Mouse (Mus musculus) induced T-regulatory cell, adult 2 months (primary cell): ENCODE results near the gene Gm17374.
"Not testable (repeated sequence)": the region's sequence is repeated elsewhere in the genome, so short reads cannot be mapped to it uniquely, and the experiment has no call there.

Source experiments
- DNase-seq: peaks from one replicate; pipeline ENCODE4 v3.0.0-alpha.2; 2012; ENCODE audit warnings: low read depth

Gene Gm17374

DNA sequence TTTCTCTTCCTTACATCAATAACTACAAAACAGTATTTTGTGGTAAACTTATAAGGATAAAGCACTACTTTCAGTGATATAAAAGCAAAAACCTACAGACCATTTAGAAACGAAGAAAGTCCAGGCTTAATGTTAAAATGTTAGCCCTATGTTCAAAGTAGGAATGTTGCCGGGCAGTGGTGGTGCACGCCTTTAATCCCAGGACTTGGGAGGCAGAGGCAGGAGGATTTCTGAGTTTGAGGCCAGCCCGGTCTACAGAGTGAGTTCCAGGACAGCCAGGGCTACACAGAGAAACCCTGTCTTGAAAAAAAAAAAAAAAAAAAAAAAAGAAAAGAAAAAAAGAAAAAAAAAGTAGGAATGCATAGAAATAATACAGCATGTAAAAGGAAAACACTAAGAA is at the start of gene Gm17374:
Gm17374 (plus strand) TSS at position 301 of the 400 bp plus-strand sequence.
- not testable (repeated sequence) for DNase-seq

- no peak for DNase-seq
Measured at GRCm38 (mm10) chr2:140104951-140105350, 46.9 kb upstream of the Gm17374 start.

DNA sequence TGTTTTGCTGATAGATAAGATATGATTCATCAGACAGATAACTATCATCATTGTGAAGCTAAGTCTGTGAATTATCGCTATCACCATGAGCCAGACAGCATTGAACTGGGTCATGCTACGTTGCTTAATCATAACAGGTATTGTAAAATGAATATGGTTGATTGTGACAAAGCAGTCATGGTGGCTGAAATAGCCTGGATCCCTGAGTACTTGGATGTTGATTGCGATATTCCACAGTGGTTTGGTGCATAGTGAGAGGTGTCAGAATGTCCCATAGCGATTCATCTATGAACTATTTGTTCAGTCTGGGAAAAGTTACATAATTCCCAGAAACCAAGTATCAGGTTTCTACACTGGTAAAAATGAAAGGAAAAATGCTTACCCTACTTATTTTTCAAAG is 44.2 kb upstream of the Gm17374 start:
- DNase-seq = no peak

DNA sequence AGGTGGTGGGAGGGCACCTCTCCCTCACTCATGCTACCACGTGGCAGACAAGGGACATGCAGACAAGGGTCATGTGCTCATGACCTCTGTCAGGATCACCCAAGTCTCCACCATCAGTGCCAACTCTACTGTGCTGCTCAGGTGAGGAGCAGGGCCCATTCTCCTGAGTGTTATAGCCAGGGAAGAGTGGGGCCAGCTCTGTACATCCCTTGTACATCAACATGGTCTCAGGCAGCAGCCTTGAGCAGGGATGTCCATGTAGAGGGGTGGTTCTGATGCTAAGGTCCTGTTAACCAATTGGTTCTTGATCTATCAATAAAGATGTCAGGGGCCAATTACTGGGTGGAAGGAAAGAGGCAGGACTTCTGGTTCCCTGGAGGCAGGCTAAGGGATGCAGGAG is 42.9 kb upstream of the Gm17374 start:
- DNase-seq = no peak

GRCm38 (mm10) chr2:140113851-140114250 is 38.0 kb upstream of the Gm17374 start:
- no peak for DNase-seq

GRCm38 (mm10) chr2:140125516-140125915 is 26.3 kb upstream of the Gm17374 start:
- peak; percentile 16 for DNase-seq

GRCm38 (mm10) chr2:140159186-140159730 is 7.4 kb downstream of the Gm17374 start:
- DNase-seq = peak; percentile 75

DNA sequence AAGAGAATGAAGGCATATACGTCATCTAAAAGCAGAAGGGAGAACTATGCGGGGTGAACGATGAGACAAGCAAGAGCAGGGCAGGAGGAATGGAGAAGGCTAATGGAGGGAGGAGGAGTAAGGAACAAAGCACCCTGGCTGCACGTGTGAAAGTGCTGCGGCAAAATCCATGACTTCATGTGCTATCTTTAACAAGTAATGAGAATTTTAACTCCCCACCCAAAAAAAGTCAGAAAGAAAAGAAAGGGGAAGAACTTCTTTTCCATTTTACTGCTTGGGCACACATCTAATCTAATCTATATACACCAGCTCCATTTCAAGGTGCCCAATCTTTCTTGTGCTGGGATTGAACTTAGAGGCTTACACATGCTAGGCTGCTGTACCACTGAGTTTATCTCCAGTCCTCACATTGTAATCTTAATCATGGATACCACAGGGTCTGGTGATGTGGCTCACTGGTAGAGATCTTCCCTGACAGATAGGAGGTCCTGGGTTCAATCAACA is 11.6 kb downstream of the Gm17374 start:
- DNase-seq = no peak

- peak; percentile 5 for DNase-seq
Measured at GRCm38 (mm10) chr2:140169057-140169456, 17.2 kb downstream of the Gm17374 start.

DNA sequence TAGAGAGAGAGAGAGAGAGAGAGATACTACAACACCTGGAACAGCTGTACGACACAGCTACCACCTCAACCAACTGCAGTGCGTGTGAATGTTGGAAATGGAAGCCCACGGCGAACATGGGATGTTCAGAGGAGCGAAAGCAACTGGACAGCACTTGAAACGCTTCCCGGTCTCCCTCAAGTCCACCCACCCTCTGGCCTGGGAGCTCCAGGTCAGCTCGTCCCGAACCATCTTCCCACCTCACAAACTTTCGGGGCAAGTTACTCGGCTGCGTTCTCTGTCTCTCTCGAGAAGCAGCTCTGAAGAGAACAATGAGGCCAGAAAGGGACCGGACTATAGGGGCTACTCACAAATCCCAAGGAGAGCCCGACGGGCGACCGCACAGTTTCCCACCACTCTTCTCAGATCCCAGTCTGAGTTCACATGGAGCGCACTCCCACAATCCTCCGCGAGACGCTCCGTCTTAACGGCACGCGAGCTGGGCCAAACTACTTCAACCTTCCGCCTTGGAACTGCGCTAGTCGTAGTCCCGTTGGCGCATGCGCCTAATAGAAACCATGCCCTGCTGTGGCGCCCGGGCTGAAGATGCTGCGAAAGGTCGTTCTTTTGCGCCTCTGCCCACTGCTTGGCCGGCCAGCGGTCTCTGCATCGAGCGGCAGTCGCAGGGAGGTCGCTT is 18.4 kb downstream of the Gm17374 start, which contains the start of the genes Esf1 and Ndufaf5:
Esf1 (minus strand) TSS at position 438 of the 676 bp plus-strand sequence.
Ndufaf5 (plus strand) TSS at position 523 of the 676 bp plus-strand sequence.
- DNase-seq = peak; percentile 97

GRCm38 (mm10) chr2:140170803-140171553 is 19.1 kb downstream of the Gm17374 start:
- no peak for DNase-seq

DNA sequence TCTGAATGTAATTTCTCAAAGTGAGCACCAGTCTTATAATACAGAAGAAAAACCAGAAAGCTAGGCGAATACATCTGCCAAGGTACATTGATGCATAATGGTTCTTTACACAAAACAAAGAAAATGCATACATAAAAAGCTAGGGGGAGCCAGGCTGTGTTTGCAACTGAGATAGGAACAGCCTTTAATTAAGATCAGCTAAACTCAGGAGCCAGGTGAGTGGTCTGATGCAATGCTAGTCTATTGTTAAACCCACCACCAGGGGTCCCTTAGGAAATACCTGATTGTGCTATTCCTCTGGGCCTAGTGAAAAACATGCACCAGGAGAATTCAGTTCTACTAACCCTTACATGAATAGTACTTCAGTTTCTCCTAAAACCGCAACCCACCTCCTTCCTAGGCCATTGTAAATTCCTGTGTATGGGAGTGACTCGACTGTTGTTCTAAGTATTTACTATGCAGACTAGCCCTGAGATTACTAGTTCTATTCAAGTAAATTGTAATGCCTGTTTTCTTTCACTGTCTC is 33.9 kb downstream of the Gm17374 start:
- DNase-seq = not testable (repeated sequence)

- no peak for DNase-seq
Measured at GRCm38 (mm10) chr2:140200713-140201112, 48.9 kb downstream of the Gm17374 start.

DNA sequence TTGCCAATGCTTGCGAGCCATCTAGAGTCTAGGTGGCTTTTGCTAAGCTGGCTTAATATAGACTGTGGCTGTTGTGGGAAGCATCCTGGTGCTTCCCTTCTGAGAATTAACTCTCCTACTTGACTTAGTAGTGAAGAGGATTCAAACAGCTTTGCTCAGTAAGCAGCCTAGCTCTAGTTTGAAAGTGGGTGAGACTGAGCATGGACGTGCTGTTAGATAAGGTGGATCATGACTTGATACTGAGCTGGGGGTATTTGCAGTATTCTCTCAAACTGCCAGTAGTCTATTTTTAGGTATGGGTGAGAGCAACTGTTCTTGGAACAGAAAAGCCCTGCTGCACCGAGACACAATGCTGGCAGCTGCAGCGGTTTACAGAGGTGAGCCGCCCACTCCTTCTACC is 50.7 kb downstream of the Gm17374 start:
- DNase-seq = no peak
